Mouse (Mus musculus) cortical plate, adult 2 months (tissue): ENCODE results near the gene Ago4. TPM values are rescaled to one million over a fixed set of nuclear protein-coding genes. Genes with fewer than 3 reads are reported as not detected.

Experiments used
- H3K27ac ChIP-seq: fragments of 200-500 bp; 2 replicates; pipeline ENCODE4 v1.5.1; 2012; ENCODE audit warnings: low read length, control low read depth, inconsistent platforms; ENCODE audit not compliant: insufficient read depth
- H3K4me1 ChIP-seq: fragments of 200-500 bp; 2 replicates; pipeline ENCODE4 v1.6.1; 2011; ENCODE audit warnings: low read length; ENCODE audit not compliant: control insufficient read depth, insufficient read depth
- H3K4me3 ChIP-seq: fragments of 200-500 bp; 2 replicates; pipeline ENCODE4 v1.5.1; 2011; ENCODE audit warnings: mild to moderate bottlenecking, low read length, control low read depth; ENCODE audit not compliant: insufficient read depth
- CTCF ChIP-seq: fragments of 200-500 bp; IDR thresholded peaks from 2 replicates; pipeline ENCODE4 v1.5.1; 2011; ENCODE audit warnings: mild to moderate bottlenecking, control low read depth, low read length; ENCODE audit not compliant: insufficient read depth; ENCODE audit errors: extremely low read depth
- POLR2A ChIP-seq: fragments of 200-500 bp; IDR thresholded peaks from 2 replicates; pipeline ENCODE4 v1.6.1; 2011; ENCODE audit warnings: mild to moderate bottlenecking, low read length, control low read depth; ENCODE audit not compliant: insufficient read depth; ENCODE audit errors: extremely low read depth
- polyA plus RNA-seq: library from polyadenylated mRNA; depleted of rRNA; stranded (reverse); fragments of >200 nt; gene quantifications from 2 replicates; pipeline ENCODE4 v1.2.3, GENCODE M21; 2012

The Ago4 gene
- polyA plus RNA-seq, 1 experiment = 5.6 TPM

DNA sequence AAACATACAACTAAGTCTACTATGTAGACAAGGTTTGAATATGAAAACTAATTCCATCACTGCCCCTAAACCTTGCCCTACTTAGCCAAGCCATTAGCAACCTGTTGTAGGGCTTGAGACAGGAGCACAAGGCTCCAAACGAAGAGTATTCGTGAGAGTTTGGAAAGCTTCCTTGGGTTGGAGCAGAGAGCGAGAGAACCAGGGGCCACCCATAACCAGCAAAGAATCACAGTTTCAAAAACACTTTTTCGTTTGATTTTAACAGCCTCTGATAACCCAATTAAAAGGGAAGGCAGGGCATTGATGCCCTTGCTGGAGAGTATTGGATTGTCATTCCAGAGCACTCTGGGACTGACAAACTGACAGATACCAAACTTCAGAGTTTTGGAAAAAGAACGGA lies 980 bp downstream of the Ago4 start:
- Histone ChIP-seq H3K4me3 (peak overlapping the region; percentile 51), H3K4me1 (peaks cover 1% of the 10 kb centered on the region; the same call in 1 of the 2 replicates), H3K27ac (no peak overlapping the region)
- no peak for TF ChIP-seq POLR2A
- TF ChIP-seq CTCF = no peak

DNA sequence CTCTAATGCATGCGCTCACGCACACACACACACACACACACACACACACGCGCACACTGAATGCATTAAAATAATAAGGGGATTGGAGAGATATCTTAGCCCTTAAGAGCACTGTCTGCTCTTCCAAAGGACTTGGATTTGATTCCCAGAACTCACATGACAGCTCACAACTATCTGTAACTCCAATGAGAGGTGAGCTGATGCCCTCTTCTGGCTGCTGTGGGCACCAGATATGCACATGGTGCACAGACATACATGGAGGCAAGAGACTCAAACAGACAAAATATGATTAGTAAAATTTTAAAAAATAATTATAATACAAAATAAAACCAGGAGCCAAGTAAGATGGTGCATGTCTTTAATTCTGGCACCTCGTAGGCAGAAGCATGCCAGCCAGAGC lies 6.4 kb downstream of the Ago4 start:
- Histone ChIP-seq H3K4me3 (no peak overlapping the region), H3K27ac (no peak overlapping the region), H3K4me1 (peaks cover under 1% of the 10 kb centered on the region; the same call in 1 of the 2 replicates)
- TF ChIP-seq POLR2A (no peak), CTCF (no peak)

DNA sequence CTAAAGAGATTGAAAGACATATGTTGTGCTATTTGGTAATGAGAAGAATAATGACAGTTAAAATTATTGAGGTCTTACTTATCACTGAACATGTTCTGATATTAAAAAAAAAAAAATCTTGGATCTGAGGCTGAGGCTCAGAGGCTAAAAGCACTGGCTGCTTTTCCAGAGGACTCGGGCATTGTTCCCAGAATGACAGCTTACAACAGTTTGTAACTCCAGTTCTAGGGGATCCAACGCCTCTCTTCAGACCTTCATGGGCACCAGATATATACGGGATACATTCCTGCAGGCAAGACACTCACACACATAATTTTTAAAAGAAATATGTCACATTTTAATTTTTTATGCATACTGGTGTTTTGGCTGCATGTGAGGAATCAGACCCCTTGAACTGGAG lies 7.1 kb downstream of the Ago4 start:
- no peak overlapping the region for H3K4me3 ChIP-seq
- no peak overlapping the region for H3K27ac ChIP-seq
- H3K4me1 ChIP-seq = no peaks in the 10 kb centered on the region
- TF ChIP-seq POLR2A = no peak
- no peak for TF ChIP-seq CTCF

DNA sequence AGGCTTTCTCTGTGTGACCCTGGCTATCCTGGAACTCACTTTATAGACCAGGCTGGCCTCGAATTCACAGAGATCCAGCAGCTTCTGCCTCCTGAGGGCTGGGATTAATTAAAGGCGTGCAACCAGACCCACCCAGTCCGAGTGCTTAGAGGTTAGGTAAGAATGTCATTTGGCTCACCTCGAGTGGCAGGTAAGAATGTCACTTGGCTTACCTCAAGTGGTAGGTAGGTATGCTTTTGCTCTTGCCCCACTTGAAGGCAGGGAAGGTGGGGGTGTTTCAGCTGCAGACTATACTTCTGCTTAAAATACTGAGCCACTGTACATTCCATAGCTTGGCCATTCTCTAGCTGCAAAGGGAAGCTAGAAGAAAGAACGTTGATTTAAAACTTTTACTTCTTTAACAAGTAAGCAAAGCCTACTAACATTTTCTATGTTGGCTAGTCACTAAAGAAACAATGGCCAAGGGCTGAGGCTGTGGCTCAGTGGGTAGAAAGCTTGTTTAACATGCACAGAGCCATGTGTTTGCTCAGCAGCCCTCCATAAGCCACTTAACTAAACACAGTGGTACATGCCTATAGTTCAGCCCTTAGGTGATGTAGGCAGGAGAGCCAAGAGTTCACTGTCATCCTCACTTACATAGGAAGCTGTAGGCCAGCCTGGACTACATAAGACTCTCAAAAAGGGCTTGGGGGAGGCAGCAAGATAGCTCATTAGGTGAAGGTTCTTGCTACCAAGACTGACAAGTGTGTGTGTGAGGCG lies 20.8 kb downstream of the Ago4 start:
- H3K4me3 ChIP-seq = no peak overlapping the region
- H3K27ac ChIP-seq = no peak overlapping the region
- TF ChIP-seq POLR2A (no peak), CTCF (no peak)
- no peaks in the 10 kb centered on the region for H3K4me1 ChIP-seq

DNA sequence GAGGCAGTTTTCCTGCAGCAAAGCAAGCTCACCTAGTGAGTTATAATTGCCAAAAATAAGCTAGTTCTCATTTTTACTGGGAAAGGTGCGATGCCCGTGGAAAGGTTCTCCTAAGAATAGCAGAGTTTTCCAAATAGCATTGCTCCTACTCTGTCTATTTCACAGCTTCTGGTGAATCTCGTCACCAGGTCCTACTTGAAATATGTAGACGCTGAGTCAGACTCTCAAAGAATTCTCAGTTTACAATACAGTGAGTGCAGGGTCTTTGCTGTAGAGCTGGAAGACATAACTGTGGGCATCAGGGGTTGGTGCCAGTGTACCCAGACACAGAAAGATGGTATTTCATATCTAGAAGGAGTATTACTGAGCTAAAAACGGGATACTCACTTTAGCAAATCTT lies 22.3 kb downstream of the Ago4 start:
- Histone ChIP-seq H3K4me1 (no peaks in the 10 kb centered on the region), H3K27ac (no peak overlapping the region), H3K4me3 (no peak overlapping the region)
- TF ChIP-seq POLR2A (no peak), CTCF (no peak)

DNA sequence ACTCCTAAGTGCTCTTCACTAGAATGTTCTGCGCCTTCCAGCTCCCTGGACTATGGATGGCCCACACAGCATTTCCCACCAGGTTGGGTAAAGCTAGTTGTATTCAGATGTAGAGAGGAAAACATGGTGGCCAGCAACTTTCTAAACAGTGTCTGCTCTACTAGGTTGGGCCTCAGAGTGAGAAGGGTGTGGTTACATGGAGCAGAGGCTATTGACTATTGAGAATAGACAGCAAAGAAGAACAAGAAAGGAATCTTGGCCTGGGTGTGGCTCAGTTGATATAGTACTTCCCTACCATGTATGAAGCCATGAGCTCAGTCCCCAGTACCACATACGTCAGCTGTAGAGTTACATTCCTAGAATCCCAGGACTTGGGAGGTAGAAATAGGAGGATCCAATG lies 24.2 kb downstream of the Ago4 start:
- Histone ChIP-seq H3K4me3 (no peak overlapping the region), H3K27ac (no peak overlapping the region), H3K4me1 (no peaks in the 10 kb centered on the region)
- no peak for TF ChIP-seq POLR2A
- TF ChIP-seq CTCF = no peak

DNA sequence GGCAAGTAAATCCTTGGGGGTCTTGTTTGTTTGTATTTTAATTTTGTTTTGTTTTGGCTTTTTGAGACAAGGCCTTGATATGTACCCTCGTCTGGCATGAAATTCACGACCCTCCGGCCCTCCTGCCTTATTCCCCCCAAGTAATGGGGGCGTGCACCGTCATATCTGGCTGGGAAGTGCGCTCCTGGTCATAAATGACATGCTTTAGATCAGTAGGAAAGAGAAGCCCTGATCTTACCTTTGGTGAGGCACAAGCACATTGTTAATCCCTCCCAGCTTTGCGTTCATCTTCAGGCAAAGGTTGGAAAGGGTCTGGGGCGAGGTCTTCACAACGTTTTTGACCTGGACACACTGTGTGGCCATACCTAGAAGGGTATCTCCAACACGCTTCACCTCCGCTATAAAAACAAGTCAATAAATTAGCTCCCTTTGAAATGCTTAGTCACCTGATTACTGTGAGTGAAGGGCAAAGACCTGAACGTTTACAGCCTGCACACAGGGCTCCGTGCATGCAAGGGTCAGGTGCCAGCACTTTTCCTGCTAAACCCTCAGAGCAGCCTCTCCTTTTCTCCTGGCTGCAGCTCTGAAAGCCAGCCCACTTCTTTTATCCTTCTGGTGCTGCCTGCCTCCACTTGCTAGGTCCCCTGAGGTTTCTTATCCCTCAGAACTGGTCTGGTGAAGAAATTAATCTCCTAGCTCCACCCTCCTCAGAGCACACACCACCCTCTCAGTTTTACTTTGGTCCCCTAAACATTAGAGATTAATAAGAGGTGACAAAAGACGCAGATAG lies 25.0 kb downstream of the Ago4 start:
- no peak overlapping the region for H3K4me3 ChIP-seq
- no peak overlapping the region for H3K27ac ChIP-seq

DNA sequence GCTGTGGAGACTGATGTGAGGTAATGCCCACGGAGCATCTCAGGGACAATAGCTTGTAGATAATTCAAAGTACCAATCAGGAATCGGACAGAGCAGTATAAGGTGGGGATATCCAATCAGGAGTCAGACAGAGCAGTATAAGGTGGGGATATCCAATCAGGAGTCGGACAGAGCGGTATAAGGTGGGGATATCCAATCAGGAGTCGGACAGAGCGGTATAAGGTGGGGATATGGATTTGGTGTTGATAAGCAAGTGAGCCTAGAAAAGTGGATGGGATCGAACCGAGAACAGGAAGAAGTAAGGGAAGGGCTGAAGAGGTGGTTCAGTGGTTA lies 30.3 kb downstream of the Ago4 start:
- Histone ChIP-seq H3K27ac (no peak overlapping the region), H3K4me1 (no peaks in the 10 kb centered on the region), H3K4me3 (no peak overlapping the region)
- TF ChIP-seq POLR2A = no peak
- no peak for TF ChIP-seq CTCF

More for the DNA sequence above, 25.0 kb downstream of the Ago4 start:
- H3K4me1 ChIP-seq = no peaks in the 10 kb centered on the region
- no peak for TF ChIP-seq POLR2A
- no peak for TF ChIP-seq CTCF

DNA sequence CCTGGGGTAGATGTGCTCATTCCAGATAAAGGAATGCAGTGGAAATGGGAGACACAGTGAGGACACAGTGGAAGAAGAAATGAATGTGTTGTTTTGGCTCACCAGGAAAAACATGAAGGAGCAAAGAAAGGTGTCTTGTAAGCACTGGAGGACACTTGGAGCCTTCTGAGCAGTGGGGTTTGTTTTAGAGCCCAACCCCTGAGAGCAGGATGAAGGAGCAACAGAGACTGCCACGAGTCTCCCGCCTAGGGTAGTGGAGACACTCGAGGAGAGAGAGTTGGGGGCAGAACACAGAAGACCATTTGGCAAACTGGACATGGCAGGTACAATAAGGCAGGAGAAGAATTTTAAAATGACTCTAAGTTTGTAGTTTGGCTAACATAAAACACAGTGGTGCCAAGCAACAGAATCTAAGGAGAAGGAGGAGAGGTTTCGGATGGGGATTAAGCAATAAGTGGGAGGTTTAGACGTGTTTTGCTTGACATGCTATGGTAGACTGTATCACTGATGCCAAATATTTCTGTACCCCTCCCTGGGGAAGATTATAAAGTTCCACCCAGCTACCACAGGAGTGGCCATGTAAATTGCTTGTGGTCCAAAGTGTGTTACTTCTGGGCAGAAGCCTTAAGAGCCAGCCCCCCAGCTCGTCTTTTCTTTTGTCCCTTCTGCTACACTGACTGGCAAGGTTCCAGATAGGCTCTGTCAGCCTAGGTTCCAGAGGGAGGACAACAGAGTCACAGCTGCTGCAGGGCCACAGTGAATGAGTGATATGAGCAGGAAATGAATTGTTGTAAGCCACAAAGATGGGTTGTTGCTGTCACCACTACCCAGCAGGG lies 30.9 kb downstream of the Ago4 start:
- Histone ChIP-seq H3K4me1 (no peaks in the 10 kb centered on the region), H3K27ac (no peak overlapping the region), H3K4me3 (no peak overlapping the region)
- TF ChIP-seq POLR2A = no peak
- no peak for TF ChIP-seq CTCF
